Mouse (Mus musculus) spleen, postnatal 14 days (tissue): Measurements from ENCODE around the gene Erbb3.

Source experiments
- DNase-seq, 2 experiments: peaks; one replicate each; pipeline ENCODE4 v3.0.0; 2021 to 2022; ENCODE audit warnings: low spot score in 2 of 2

Erbb3 gene

DNA sequence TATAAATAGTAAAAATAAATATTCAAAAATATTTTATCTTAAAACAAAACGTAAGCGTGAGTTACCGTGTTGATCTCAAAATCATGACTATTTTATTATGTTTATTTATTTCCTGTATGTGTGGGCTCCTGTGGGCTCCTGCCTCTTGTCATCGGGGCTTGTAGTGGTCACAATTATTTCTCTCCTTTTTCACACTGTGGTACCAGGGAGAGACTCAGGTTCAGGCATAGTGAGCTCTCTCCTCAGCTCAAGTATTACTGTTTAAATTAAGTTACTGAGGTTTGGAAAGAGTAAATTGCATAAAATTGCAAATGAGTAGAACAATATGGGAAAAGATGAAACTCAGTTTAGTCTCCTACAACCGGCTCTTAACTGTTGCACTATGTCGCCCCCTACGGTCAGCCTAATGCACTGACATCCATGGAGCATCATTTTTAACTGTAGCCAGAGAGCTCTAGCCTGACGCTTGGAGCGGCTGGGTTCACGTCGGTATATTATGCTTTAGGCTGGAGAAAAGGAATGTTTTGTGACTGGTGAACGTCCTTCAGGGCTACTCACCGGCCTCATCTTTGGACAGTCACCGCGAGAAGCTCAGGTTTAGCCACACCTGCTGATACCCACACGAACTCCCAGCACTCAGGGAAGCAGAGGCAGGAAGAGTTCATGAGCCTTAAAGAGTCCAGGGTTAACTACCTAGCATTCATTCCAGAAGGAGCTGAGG is 23.1 kb upstream of the Erbb3 start:
- peak; percentile 52 to 72 for DNase-seq

DNA sequence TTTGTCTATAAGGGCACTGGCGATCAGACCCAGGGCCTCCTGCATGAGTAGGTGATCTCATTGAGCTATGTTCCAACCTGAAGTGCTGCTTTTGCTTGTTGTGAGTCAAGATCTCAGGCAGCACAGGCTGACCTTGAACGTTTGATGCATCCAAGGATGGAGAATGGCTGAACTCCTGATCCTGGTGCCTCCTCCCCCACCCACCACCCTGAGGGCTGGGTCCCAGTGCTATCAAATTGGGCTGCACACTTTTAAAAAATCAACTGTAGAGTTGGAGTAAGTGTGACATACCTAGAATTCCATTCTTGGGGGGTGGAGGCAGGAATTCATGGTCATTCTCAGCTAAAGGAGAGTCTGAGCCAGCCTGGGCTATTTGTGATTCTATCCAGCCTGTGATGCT is 17.0 kb upstream of the Erbb3 start:
- no peak for DNase-seq

DNA sequence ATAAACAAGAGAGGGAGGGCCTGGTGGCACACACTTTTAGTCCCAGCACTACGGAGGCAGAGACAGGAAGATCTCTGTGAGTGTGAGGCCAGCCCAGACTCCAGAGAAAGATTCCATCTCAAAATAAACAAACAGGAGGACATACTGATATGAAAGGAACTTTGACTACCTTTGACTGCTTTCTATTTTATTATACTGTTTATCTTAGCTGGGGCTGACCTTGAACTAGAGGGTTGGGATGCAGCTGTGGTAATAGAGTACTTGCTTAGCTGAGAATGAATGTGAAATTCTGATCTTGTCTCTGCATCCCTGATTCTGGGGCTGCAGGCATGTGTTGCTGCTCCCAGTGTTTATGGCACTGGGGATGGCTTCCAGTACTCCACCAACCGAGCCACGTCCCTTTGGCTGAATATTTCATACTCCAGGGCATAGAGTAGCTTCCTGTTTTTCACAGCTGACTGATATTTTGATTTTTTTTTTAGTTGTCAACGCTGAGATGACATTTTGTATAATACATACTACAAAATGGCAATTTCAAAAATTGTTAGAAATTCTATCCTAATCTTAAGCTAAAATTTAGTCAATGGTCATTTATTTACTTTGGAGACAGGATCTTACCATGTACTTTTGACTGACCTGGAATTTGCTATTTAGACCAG is 13.1 kb upstream of the Erbb3 start:
- DNase-seq, result no peak

DNA sequence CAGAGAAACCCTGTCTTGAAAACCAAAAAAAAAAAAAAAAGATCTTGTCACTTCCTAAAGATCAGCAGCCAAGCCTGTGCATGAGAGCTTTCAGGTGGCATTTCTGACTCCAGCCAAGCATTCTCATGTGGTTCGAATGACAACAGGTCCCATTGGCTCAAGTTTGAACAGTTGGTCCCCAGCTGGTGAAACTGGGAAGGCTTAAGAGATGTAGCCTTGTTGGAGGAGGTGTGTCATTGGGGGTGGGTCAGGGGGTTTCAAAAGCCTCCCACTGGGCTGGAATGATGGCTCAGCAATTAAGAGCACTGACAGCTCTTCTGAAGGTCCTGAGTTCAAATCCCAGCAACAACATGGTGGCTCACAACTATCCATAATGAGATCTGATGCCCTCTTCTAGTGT is 12.0 kb upstream of the Erbb3 start:
- DNase-seq, result no peak

DNA sequence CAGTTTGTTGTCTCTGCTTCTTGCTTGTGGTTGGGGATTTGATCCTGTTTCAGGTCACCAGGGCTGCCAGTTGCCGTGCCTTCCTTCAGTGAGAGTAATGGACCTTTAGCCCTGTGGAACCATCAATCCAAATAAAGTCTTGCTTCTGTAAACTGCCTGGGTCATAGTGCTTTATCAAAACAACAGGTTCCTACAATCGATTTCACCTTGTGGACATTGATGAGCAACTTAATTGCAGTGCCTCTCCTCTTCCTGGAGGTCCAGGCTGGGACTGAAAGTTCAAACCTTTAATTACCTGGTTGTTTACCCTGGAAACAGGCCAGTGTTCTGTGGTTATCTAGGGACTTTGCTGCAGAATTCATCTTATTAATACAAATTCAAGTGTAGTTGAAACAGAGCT is 9.0 kb upstream of the Erbb3 start:
- DNase-seq, result no peak

DNA sequence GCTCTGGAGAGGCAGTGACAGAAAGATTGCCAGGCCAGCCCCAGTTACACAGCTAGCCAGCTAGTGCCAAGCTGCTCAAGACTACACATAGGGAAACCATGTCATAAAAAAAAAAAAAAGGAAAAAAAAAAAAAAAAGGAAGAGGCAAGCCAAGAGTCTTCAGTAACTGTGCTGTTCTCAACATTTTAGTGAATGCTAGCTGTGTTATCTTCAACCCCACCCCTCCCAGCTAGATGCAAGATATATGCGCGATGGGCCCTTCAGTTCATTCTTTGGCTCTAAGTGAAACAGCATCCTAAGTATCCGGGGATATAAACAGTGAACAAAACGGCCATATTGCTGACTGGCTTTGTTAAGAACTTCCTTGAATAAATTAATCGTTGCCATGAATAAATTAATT is 3.3 kb upstream of the Erbb3 start:
- DNase-seq, result no peak

DNA sequence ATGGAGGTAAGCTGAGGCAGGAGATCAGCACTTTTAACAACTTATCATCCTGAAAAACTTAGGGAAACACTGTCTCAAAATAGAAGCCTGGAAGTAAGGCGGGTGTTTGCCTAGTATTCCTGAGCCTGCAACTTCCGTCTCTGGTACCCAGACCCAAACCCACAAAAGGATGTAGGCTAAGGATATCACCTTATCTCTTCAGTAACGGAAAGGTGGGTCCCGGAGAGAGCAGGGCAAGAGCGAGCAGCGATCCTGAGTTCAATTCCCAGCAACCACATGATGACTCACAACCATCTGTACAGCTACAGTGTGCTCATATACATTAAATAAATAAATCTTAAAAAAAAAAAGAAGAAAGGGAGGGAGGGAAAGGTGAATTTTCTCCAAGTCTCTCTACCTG is 2.0 kb upstream of the Erbb3 start:
- no peak for DNase-seq

DNA sequence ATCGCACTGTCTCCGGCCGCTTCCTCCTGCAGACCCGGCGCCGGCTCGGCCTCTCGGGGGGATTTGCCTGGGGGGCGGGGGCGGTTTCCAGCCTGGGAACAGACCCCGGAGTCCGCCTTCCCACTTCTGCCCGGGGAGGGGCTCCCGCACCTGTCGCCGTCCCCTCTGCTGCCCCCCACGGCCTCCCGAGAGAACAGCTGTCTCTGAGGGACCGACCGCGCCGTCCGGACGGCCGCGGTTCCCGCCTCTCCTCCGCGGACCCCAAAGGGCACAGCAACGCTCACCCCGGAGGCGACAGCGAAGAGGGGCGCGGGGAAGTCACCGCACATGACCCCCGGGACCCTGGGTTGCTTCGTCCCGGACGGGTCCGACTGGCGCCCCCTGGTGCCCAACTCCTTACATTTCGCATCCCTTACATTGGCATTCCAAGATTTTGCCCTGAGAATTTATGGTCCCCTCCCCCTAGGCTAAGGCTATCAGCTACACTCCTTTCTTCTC is 790 bp upstream of the Erbb3 start:
- DNase-seq, result peak in 1 of 2 experiments; percentile 27

DNA sequence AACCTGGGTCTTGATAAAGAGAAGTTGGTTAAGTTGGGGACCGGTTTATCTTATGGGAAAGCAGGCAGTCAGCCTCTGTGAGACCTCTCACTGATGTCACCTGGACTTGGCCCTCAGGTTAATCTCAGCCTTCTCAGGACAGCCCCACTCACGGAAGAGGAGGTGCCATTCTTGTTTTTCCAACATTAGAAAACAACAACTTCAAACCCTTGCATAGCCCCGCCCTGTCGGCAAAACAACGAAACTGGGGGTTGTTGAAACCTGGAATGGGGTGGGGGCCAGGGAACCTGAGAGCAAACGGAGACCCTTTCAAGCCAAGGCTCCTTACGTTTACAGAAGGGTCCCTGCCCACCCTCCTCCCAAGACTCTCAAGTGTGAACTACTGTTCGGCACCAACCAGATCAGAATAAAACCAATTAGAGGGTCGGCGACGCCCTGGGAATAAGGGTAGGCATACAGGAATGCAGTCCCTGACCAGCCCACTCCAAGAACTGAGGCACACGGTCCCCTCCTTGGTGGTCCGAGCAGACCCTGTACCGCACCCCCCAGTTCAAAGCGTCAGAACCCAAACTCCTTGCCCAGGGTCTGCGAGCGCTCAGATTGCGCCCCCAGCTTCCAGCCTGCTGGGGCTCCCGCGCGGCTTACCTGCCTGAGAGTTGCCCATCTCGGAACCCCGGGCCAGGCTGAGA is 533 bp downstream of the Erbb3 start:
- DNase-seq, result no peak

DNA sequence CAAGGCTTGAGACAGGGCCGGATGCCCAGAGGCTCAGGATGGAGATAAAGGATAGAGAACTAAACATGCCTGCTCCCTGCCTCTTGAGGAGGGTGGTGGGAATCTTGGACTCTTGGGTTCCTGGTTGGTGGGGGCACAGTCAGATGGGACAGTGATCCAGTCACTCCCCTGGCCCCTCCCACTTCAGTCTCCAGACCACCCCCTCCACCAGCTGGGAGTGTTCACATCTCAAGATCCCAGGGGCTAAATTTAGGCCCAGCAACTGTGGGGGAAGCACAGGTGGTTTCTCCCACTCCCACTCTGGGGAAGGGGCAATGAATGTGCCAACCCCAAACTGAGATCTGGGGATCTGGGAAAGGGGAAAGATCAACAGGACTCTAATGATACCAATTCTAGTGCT is 1.3 kb downstream of the Erbb3 start:
- no peak for DNase-seq

DNA sequence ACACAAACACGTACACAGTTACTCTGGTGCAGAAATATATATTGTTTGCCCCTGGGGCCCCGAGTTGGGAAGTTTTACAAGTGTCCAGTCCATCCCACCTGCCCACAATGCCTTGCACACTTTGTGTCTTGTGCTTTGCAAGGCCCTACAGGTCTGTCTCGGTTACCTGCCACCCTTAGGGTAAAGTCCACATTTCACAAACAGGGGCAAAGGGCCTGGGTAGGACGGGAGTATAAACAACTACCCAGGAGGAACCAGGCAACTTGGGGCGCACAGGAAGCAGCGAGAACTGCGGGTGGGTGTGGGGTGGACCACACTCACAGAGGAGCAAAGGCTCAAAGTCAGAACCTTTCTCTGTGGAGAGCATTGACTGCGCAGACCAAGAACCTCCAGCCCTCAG is 1.8 kb downstream of the Erbb3 start:
- no peak for DNase-seq

DNA sequence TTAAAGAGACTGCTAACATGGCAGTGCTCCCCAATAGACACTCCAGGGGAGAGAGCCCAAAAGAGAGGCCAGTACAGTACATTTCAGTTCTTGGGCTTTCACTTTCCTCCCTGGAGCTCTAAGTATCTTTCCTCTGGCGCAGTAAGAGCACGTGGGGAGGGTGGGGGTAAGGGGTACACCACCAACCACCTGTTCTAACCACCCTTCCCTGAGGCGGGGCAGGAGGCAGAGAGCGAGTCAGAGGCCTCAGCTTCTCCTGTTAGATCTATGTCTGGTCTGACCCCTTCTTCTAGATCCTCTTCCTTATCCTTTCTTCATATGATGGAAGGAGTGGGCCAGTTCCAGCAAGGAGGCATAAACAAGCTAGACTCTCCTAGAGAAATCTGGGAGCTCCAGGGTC is 2.3 kb downstream of the Erbb3 start:
- DNase-seq, result no peak

DNA sequence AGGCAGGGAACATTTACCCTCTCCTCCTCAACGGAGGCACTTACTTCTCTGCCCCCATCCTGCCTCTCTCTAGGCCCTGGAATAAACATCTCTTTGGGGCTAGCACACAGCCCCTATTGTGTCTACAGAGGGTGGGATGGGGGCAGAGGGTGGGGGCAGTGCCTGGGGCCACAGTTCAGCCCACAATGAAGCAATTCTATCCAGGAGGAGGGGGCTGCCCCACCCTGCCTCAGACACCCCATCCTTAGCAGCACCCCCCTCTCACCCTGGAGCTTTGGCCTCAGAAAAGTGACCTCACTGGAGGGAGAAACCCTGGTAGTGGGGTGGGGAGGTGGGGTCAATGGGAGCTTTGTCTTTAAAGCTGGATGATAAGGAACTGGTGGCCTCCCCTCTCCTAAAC is 2.9 kb downstream of the Erbb3 start:
- DNase-seq, result no peak

DNA sequence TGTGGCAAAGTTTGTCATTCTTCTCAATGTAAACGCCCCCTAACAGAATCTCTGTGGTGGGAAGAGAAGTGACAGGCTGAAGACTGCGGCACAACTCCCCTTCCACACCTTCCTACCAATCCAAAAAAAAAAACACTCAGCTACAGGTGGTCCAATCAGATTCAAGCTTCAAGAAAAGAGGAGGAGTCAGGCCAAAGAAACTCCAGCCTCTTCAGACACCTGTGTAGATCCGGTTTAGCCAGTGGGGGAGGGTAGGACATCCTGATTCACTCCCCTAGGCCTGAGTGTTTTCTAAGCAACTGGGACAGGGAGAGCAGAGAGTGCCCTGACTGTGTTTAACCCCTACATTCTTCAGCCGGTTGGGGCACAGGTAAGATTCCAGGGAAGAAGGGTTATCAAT is 5.1 kb downstream of the Erbb3 start:
- DNase-seq, result no peak

DNA sequence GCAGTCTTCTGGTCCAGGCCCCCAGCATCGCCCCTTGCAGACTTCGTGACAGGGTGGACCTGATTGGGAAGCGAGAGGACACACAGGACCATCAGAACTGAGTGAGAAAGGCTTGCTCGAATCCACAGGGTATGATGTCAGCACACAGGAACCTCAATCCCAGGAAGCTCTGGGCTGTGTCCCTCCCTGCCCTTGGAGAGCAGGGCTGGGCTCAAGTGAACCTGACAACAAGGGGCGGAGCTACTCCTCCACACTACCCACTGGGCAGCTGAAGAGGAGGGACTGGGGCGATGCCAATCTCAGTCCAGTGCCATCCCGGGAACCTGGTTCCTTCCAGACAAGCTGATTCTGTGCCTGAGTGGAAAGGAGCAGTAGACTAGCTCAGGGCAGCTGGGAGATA is 5.8 kb downstream of the Erbb3 start:
- no peak for DNase-seq

DNA sequence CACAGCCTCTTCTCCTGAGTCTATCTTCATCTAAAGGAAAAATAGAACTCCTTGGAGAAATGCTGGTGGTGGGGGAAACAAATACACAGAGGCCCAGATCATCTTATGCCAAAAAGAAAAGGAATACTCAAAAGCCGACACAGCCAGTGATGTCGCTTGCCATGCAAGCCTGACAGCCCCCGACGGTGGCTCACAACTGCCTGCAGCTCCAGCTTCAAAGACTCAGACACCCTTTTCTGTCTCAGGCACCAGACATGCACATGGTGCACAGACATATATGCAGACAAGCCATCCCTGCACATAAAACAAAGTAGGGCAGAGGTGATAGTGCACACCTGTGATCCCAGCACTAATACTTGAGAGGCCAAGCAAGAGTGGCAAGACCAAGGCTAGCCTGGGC is 9.7 kb downstream of the Erbb3 start:
- DNase-seq, result no peak

DNA sequence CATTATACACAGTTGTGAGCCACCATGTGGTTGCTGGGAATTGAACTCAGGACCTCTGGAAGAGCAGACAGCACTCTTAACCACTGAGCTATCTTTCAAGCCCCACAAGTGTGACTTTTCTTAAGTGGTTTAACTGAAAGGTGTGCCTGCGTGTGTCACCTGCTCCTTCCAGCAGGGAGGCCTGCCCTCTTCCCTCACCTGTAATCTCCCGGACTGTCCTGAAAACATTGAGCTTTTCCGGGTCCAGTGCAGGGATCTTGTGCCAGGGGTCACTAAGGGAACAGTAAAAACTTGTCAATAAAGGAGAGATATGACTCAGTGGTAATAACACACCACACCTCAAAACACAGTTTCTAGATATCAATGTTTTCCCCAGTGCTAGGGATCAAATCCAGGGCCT is 10.2 kb downstream of the Erbb3 start:
- DNase-seq, result no peak

DNA sequence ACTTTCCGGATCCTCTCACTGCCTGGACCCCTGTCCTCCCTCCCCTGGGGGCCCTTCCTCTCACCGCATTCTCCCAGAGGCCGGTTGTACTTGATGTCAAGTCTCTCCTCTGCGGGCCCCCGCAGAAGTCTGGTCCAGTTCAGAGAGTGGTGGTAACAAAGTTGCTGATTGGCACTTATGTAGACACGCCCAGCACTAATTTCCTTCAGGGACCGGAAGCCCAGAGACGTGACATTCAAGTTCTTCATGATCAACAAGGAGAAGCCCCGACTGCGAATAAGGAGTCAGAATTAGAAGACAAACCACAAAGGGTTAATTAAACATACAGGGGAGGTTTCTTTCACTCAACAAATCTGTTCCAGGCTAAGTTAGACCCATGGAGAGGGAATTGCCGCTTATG is 11.1 kb downstream of the Erbb3 start:
- DNase-seq, result no peak

DNA sequence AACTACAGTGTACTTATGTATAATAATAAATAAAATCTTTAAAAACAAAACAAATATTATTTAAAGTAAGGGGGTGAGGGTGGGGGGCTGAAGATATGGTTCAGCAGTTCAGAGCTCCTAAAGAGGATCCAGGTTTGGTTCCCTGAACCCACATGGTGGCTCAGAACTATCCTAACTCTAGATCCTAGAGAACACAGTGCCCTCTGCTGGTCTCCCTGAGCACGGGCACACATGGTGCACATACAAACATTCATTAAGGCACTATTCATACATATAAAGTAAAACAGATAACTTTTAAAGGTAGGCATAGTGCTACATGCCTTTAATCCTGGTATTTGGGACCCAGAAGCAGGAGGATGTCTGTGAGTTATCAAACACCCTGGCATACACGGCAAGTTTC is 14.4 kb downstream of the Erbb3 start:
- DNase-seq, result no peak

DNA sequence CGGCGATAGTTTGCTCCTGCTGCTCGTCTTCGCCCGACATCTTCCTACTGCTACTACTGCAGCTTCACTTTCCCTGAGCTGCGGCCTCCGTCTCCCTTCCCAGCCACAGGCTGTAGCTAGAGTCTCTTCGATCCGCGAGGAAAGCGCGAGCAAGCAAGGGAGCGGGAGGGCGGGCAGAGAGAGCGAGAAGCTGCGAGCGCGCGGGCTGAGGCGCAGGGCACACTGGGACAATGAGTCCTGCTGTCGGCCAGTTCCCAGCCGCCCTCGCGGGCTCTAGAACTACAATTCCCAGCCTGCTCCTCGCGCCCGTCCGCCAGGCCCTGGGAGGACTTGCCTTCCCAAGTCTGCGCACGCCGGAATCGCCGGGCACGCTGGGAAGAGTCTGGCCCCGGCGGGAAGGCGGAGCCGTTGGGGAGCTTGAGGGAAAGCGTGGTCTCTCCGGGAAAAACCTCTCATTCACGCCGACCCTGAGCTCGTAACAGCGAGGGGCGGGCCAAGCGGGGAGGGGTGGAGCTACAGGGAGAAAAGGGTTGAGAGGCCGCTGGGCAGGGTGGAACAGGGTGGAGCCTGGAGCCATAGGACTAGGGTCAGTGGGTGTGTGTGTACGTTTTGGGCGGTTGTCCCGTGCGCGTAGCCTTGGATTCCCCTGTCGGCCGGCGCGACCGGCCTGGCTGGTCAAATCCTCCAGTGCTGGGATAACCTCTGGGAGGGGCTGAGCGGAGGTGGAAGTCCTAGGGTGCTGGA is 23.5 kb downstream of the Erbb3 start, which contains the start of gene Pa2g4:
TSS of gene Pa2g4 (minus strand) at position 200 of the 744 bp plus-strand sequence.
- peak; percentile 91 to 94 for DNase-seq

DNA sequence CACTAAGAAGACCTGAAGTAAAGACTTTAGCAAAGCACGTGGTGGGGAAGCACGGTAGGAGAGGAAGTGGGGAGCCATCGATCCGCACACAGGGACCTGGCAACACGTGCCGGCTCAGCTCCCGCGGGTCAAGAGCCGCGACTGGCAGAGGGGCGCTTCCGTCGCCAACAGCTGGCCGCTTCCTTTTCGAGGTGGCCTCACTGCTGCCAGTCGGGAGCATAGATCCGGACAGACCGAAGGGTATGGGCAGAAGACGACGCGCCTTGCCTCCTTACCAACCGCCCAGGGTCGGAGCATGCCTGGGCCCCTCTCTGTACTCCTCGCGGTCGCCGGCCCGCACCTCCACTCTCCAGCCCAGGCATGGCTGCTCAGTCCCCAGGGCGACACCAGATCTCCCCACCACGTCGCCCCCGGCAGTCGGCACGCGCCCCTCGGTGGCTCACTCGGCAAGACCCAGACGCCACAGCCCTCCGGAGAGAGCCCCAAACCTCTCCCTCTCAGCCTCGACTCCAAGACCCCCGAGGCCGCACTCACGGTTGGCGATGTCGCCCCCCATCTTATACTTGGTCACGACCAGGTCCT is 24.2 kb downstream of the Erbb3 start:
- DNase-seq, result peak in 1 of 2 experiments; percentile 34

DNA sequence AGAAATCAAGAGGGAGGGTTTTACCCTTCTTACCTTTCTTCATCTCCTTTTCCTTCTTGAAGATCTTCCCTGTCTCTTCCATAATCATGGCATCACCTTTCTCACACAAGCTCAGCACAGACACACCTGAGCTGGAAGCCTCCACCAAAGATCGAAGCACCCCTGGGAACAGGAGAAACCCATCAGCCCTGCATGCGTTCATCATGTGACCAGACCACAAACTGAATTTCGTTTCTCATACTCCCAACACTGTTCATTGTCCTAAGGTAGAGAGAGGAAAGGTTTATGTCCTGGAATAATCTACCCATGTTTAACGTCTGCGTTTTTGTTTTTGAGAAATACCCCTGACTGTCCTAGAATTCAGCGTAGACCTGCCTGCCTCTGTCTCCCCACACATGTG is 25.9 kb downstream of the Erbb3 start:
- no peak for DNase-seq
